Mouse (Mus musculus) layer of hippocampus, adult 9-11 months (tissue): ENCODE measurements at regions not wholly inside any gene's neighbourhood (a gene's known extent, or its start where the extent isn't known, plus 50 kb on each side); places are given as distances from the start of the nearest gene placed in this dataset.

Source experiments
- DNase-seq: peaks from one replicate; pipeline ENCODE4 v3.0.0; 2022

GRCm38 (mm10) chr9:120731952-120732622 is 160.8 kb downstream of the Rpl14 start:
- no peak for DNase-seq

- DNase-seq, result no peak
Measured at GRCm38 (mm10) chr9:120732650-120733293, 161.5 kb downstream of the Rpl14 start.

GRCm38 (mm10) chr9:120733681-120734465 is 162.6 kb downstream of the Rpl14 start:
- DNase-seq, result no peak

GRCm38 (mm10) chr9:120735217-120735616 is 164.0 kb downstream of the Rpl14 start:
- no peak for DNase-seq

GRCm38 (mm10) chr9:120737956-120738355 is 166.7 kb downstream of the Rpl14 start:
- no peak for DNase-seq

GRCm38 (mm10) chr9:120739199-120739952 is 168.1 kb downstream of the Rpl14 start:
- DNase-seq, result peak; percentile 53

- no peak for DNase-seq
Measured at GRCm38 (mm10) chr9:120739953-120740524, 168.8 kb downstream of the Rpl14 start.

GRCm38 (mm10) chr9:120741521-120741920 is 170.3 kb downstream of the Rpl14 start:
- DNase-seq, result no peak

GRCm38 (mm10) chr9:120743455-120743854 is 172.2 kb downstream of the Rpl14 start:
- DNase-seq, result no peak

- DNase-seq, result no peak
Measured at GRCm38 (mm10) chr9:120745674-120746073, 174.4 kb downstream of the Rpl14 start.

GRCm38 (mm10) chr9:120750820-120751219 is 178.2 kb upstream of the Ctnnb1 start:
- no peak for DNase-seq

- DNase-seq, result no peak
Measured at GRCm38 (mm10) chr9:120751686-120752484, 177.1 kb upstream of the Ctnnb1 start.

GRCm38 (mm10) chr9:120754151-120754550 is 174.9 kb upstream of the Ctnnb1 start:
- DNase-seq, result no peak

- no peak for DNase-seq
Measured at GRCm38 (mm10) chr9:120755486-120755885, 173.5 kb upstream of the Ctnnb1 start.

GRCm38 (mm10) chr9:120758003-120758402 is 171.0 kb upstream of the Ctnnb1 start:
- DNase-seq, result no peak

GRCm38 (mm10) chr9:120758632-120759031 is 170.4 kb upstream of the Ctnnb1 start:
- DNase-seq, result no peak

- DNase-seq, result peak; percentile 72
Measured at GRCm38 (mm10) chr9:120759771-120760170, 169.2 kb upstream of the Ctnnb1 start.

GRCm38 (mm10) chr9:120763802-120764201 is 165.2 kb upstream of the Ctnnb1 start:
- DNase-seq, result no peak

- DNase-seq, result no peak
Measured at GRCm38 (mm10) chr9:120764663-120765062, 164.4 kb upstream of the Ctnnb1 start.

GRCm38 (mm10) chr9:120765292-120765691 is 163.7 kb upstream of the Ctnnb1 start:
- no peak for DNase-seq

GRCm38 (mm10) chr9:120766881-120767280 is 162.1 kb upstream of the Ctnnb1 start:
- DNase-seq, result no peak

GRCm38 (mm10) chr9:120767396-120767795 is 161.6 kb upstream of the Ctnnb1 start:
- DNase-seq, result no peak
